Mouse (Mus musculus) CH12.LX (cell line): ENCODE data around the gene Echdc3. TPM values are rescaled to one million over a fixed set of nuclear protein-coding genes. Genes with fewer than 3 reads are reported as not detected.

Experiments used
- DNase-seq: peaks from one replicate; pipeline ENCODE4 v3.0.0-alpha.2; 2013; ENCODE audit errors: extremely low read depth
- H3K27ac ChIP-seq: 2 replicates; pipeline ENCODE4 v1.5.1; 2012; ENCODE audit warnings: low read depth, mild to moderate bottlenecking, control low read depth, moderate library complexity; ENCODE audit not compliant: insufficient read depth
- H3K27me3 ChIP-seq: replicated peaks from 2 replicates; pipeline ENCODE3; 2012; ENCODE audit warnings: inconsistent platforms
- H3K36me3 ChIP-seq, 2 experiments: replicated peaks in 1 of 2; 2 replicates each; pipeline versions ENCODE3 to v1.6.1; 2012; ENCODE audit warnings: inconsistent platforms in 1 of 2, low read length in 1 of 2, mild to moderate bottlenecking in 1 of 2, mixed read lengths in 1 of 2, moderate library complexity in 1 of 2; ENCODE audit not compliant: control insufficient read depth in 1 of 2, insufficient read depth in 1 of 2
- H3K4me1 ChIP-seq, 2 experiments: 2 replicates each; pipeline ENCODE4 v1.6.1; 2012; ENCODE audit warnings: inconsistent platforms in 1 of 2, moderate library complexity in 1 of 2; ENCODE audit not compliant: insufficient read depth in 2 of 2, control insufficient read depth in 1 of 2
- H3K4me2 ChIP-seq: 2 replicates; pipeline ENCODE4 v1.6.1; 2012; ENCODE audit warnings: low read depth, mild to moderate bottlenecking, control low read depth; ENCODE audit not compliant: poor library complexity, insufficient read depth, severe bottlenecking
- H3K4me3 ChIP-seq, 3 experiments: fragments of 150-350 bp in 1 of 3; sonication (generic) in 1 of 3; replicated peaks in 1 of 3; 2 replicates each; pipeline versions ENCODE3 to v1.5.1; 2011 to 2012; ENCODE audit warnings: low read depth in 2 of 3, low read length in 2 of 3, mild to moderate bottlenecking in 2 of 3, moderate library complexity in 2 of 3, control low read depth in 1 of 3, improper control_type of control experiment in 1 of 3, inconsistent platforms in 1 of 3, mixed read lengths in 1 of 3; ENCODE audit not compliant: poor library complexity in 1 of 3
- H3K79me2 ChIP-seq: replicated peaks from 2 replicates; pipeline ENCODE4 v1.6.1; 2012; ENCODE audit warnings: mild to moderate bottlenecking, moderate library complexity; ENCODE audit not compliant: control insufficient read depth, poor library complexity, insufficient read depth, severe bottlenecking; ENCODE audit errors: extremely low read depth
- H3K9ac ChIP-seq: 2 replicates; pipeline ENCODE4 v1.6.1; 2012; ENCODE audit warnings: low read depth, mild to moderate bottlenecking, control low read depth, moderate library complexity; ENCODE audit not compliant: insufficient read depth
- H3K9me3 ChIP-seq: replicated peaks from 2 replicates; pipeline ENCODE3; 2012; ENCODE audit warnings: low read length, inconsistent platforms, mixed read lengths
- CHD1 ChIP-seq: IDR thresholded peaks from 2 replicates; pipeline ENCODE4 v1.6.1; 2012; ENCODE audit warnings: low read depth, low read length, improper control_type of control experiment, inconsistent platforms
- CTCF ChIP-seq, 2 experiments: IDR thresholded peaks in 1 of 2; conservative IDR thresholded peaks in 1 of 2; 2 replicates each; pipeline ENCODE4 v1.5.1; 2011 to 2012; ENCODE audit warnings: low read depth in 2 of 2, low read length in 2 of 2, improper control_type of control experiment in 1 of 2, inconsistent platforms in 1 of 2, mild to moderate bottlenecking in 1 of 2, moderate library complexity in 1 of 2
- ELF1 ChIP-seq: IDR thresholded peaks from 2 replicates; pipeline ENCODE4 v1.6.1; 2014; ENCODE audit warnings: low read depth, mild to moderate bottlenecking, inconsistent platforms, low read length, improper control_type of control experiment
- EP300 ChIP-seq: IDR thresholded peaks from 2 replicates; pipeline ENCODE4 v1.6.1; 2011; ENCODE audit warnings: low read length, improper control_type of control experiment
- ETS1 ChIP-seq: conservative IDR thresholded peaks from 2 replicates; pipeline ENCODE4 v1.6.1; 2012; ENCODE audit warnings: low read depth, mild to moderate bottlenecking, inconsistent platforms, low read length, improper control_type of control experiment, moderate library complexity
- GABPA ChIP-seq: IDR thresholded peaks from 2 replicates; pipeline ENCODE4 v1.6.1; 2012; ENCODE audit warnings: low read depth, low read length, improper control_type of control experiment, inconsistent platforms; ENCODE audit not compliant: insufficient replicate concordance
- HCFC1 ChIP-seq: IDR thresholded peaks from 2 replicates; pipeline ENCODE4 v1.6.1; 2012; ENCODE audit warnings: low read depth, mild to moderate bottlenecking, inconsistent platforms, low read length, improper control_type of control experiment
- IRF4 ChIP-seq: IDR thresholded peaks from 2 replicates; pipeline ENCODE4 v1.6.1; 2014; ENCODE audit warnings: low read depth, mild to moderate bottlenecking, inconsistent platforms, low read length, improper control_type of control experiment
- JUN ChIP-seq: IDR thresholded peaks from 2 replicates; pipeline ENCODE4 v1.6.1; 2011; ENCODE audit warnings: low read depth, mild to moderate bottlenecking, low read length, improper control_type of control experiment, moderate library complexity; ENCODE audit not compliant: insufficient read depth
- JUND ChIP-seq: conservative IDR thresholded peaks from 2 replicates; pipeline ENCODE4 v1.6.1; 2011; ENCODE audit warnings: low read depth, low read length, improper control_type of control experiment
- KAT2A ChIP-seq: IDR thresholded peaks from 2 replicates; pipeline ENCODE4 v1.6.1; 2012; ENCODE audit warnings: low read length, improper control_type of control experiment, inconsistent platforms; ENCODE audit not compliant: insufficient replicate concordance
- MAX ChIP-seq: IDR thresholded peaks from 2 replicates; pipeline ENCODE4 v1.6.1; 2011; ENCODE audit warnings: low read length, improper control_type of control experiment
- MAZ ChIP-seq: IDR thresholded peaks from 2 replicates; pipeline ENCODE4 v1.6.1; 2012; ENCODE audit warnings: low read depth, mild to moderate bottlenecking, inconsistent platforms, low read length, improper control_type of control experiment, moderate library complexity
- MEF2A ChIP-seq: IDR thresholded peaks from 2 replicates; pipeline ENCODE4 v1.6.1; 2014; ENCODE audit warnings: low read depth, mild to moderate bottlenecking, inconsistent platforms, low read length, improper control_type of control experiment, borderline replicate concordance
- MXI1 ChIP-seq: IDR thresholded peaks from 2 replicates; pipeline ENCODE4 v1.6.1; 2011; ENCODE audit warnings: mild to moderate bottlenecking, low read depth, low read length, improper control_type of control experiment
- MYC ChIP-seq: IDR thresholded peaks from 2 replicates; pipeline ENCODE4 v1.6.1; 2011; ENCODE audit warnings: low read depth, mild to moderate bottlenecking, improper control_type of control experiment, low read length
- NELFE ChIP-seq: IDR thresholded peaks from 2 replicates; pipeline ENCODE4 v1.6.1; 2011; ENCODE audit warnings: low read depth, low read length, improper control_type of control experiment
- PAX5 ChIP-seq: IDR thresholded peaks from 2 replicates; pipeline ENCODE4 v1.6.1; 2012; ENCODE audit warnings: low read length, inconsistent platforms, mixed read lengths
- POLR2A ChIP-seq: IDR thresholded peaks from 2 replicates; pipeline ENCODE4 v1.6.1; 2011; ENCODE audit warnings: low read depth, mild to moderate bottlenecking, improper control_type of control experiment, low read length
- POLR2AphosphoS2 ChIP-seq: IDR thresholded peaks from 2 replicates; pipeline ENCODE4 v1.6.1; 2011; ENCODE audit warnings: low read depth, low read length, improper control_type of control experiment
- RCOR1 ChIP-seq: conservative IDR thresholded peaks from 2 replicates; pipeline ENCODE4 v1.6.1; 2012; ENCODE audit warnings: low read depth, mild to moderate bottlenecking, inconsistent platforms, low read length, improper control_type of control experiment
- SMC3 ChIP-seq: IDR thresholded peaks from 2 replicates; pipeline ENCODE4 v1.6.1; 2011; ENCODE audit warnings: low read depth, low read length, improper control_type of control experiment
- TCF12 ChIP-seq: IDR thresholded peaks from 2 replicates; pipeline ENCODE4 v1.6.1; 2014; ENCODE audit warnings: low read depth, mild to moderate bottlenecking, inconsistent platforms, low read length, improper control_type of control experiment
- USF1 ChIP-seq: IDR thresholded peaks from 2 replicates; pipeline ENCODE4 v1.6.1; 2014; ENCODE audit warnings: low read depth, mild to moderate bottlenecking, inconsistent platforms, low read length, improper control_type of control experiment
- USF2 ChIP-seq: conservative IDR thresholded peaks from 2 replicates; pipeline ENCODE4 v1.6.1; 2011; ENCODE audit warnings: low read depth, low read length, improper control_type of control experiment
- ZC3H11A ChIP-seq: IDR thresholded peaks from 2 replicates; pipeline ENCODE4 v1.6.1; 2012; ENCODE audit warnings: low read depth, mild to moderate bottlenecking, inconsistent platforms, low read length, improper control_type of control experiment
- ZMIZ1 ChIP-seq: IDR thresholded peaks from 2 replicates; pipeline ENCODE4 v1.6.1; 2012; ENCODE audit warnings: low read depth, mild to moderate bottlenecking, inconsistent platforms, low read length, improper control_type of control experiment
- dilution Hi-C: fragments of 300-500 bp; cut with MboI; formaldehyde crosslinking; loops from 2 replicates; pipeline ENCODE4 v1.14.3; 2020; ENCODE audit warnings: low sequenced_read_pairs; ENCODE audit not compliant: extremely low pct_unique_long_range_greater_than_20kb, extremely low pct_ligation_motif_present
- in situ Hi-C: fragments of 300-500 bp; cut with MboI; formaldehyde crosslinking; loops from 3 replicates; pipeline ENCODE4 v1.14.3; 2019; ENCODE audit warnings: low sequenced_read_pairs, low pct_ligation_motif_present, low pct_unique_long_range_greater_than_20kb, mixed read lengths
- polyA plus RNA-seq: library from polyadenylated mRNA; unstranded; fragments of >175 nt; gene quantifications from 2 replicates; pipeline ENCODE4 v1.2.1, GENCODE M21; 2012; ENCODE audit warnings: low read depth; ENCODE audit not compliant: insufficient read length
- total RNA-seq, 2 experiments: library from RNA; depleted of rRNA; stranded (reverse); fragments of 300-350 nt in 1 of 2; fragments of >200 nt in 1 of 2; gene quantifications; 2 replicates each; pipeline ENCODE4 v1.2.3; 2012 to 2014

Echdc3 gene
- total and polyA plus RNA-seq, 3 experiments: 9.2 to 17.4 (median 10.6) TPM

DNA sequence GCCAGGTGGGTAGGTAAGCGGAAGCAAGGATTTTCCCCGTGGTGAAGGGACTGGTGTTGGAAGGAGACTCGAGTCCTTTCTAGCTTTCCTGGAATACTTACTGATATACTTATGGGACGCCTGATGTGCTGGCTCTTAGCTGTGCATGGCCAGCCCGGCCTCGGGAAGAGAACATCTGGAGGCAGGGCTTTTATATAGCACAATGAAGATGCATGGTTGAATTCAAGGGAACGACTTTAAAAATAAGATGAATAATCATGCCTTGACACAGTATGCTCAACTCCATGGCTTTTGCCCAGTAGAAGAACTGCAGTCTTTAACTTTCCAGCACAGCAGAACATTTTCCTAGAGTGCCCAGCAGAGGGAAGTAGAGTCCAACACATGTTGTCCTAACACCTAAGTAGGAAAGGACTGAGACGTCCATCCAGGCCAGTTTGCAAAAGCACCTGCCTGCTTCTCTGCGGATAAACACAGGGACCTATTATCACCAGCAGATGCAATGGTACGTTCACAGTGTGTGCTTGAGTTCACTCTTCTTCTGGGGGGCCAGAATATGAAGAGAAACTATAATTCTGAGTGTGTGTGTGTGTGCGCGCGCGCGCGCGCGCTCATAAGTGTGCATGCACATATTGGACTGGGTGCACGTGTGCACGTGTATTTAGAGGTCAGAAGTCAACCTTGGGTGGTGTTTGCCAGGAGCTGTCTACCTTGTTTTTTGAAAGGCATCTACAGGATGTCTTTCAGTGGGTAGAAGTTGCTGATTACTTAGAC is 19.8 kb downstream of the Echdc3 start (continued):
- TF ChIP-seq JUND: no peak
- no peak for TF ChIP-seq MEF2A
- no peak for TF ChIP-seq HCFC1
- TF ChIP-seq KAT2A: no peak
- TF ChIP-seq CHD1: no peak
- no peak for TF ChIP-seq USF1
- no peak for TF ChIP-seq JUN
- no peak for TF ChIP-seq GABPA

DNA sequence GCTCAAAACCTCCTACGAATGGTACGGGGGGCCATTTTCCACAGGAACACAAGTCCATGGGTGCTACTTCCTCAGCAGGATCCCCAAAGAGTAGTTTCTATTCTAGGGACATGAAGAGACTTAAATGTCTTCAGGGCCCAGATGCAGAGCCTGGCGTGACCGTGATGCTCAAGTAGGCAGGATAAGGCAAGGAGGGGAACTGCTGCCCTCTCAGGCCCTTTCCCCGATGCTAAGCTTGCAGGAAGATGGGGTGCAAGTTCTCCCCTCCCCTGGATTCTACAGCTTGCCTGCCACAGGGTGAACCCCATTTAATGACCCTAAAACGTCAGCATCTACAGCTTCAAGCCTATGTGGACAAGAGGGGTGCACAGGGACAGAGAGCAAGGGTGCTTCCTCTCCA is 22.8 kb downstream of the Echdc3 start:
- Histone ChIP-seq H3K4me1 (peaks cover 3 to 37% of the 10 kb centered on the region in 2 experiments; a peak in 3 of 4 replicates), H3K9me3 (no peaks in the 10 kb centered on the region), H3K27ac (no peak overlapping the region), H3K4me3 (no peak overlapping the region), H3K4me2 (no peak overlapping the region), H3K27me3 (no peaks in the 10 kb centered on the region), H3K79me2 (no peaks in the 10 kb centered on the region), H3K9ac (no peak overlapping the region), H3K36me3 (peaks cover 0 to 28% of the 10 kb centered on the region in 2 experiments)
- DNase-seq: no peak
- in situ Hi-C loops: no loop called here
- TF ChIP-seq NELFE (no peak), CTCF (conservative IDR thresholded peaks at IDR 0.05 in 1 of 2, IDR thresholded peaks at IDR 0.05 in 1 of 2; ENCODE audit: low read depth in 2 of 2, low read length in 2 of 2) (no peak), SMC3 (no peak), PAX5 (no peak), MEF2A (no peak), JUND (no peak), EP300 (no peak), USF1 (no peak), ZC3H11A (no peak), MAZ (no peak), JUN (no peak), ELF1 (no peak), POLR2AphosphoS2 (no peak), IRF4 (no peak)
- dilution Hi-C loops: no loop called here

DNA sequence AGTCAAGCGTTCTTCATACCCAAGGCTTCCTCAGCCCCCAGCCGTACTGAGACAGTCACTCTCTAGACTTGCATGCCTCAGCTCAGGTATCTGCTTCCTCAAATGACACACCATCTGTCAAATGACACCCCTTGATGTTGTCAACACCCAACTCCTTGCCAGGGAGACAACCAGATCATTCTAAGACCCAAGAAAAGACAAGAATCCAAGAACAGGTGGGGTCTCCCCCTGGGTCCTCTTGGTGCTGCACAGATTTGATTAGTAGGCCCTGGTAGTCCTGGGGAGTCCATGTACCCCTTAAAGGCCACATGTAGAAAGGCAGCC is 23.2 kb downstream of the Echdc3 start:
- Histone ChIP-seq H3K79me2 (no peaks in the 10 kb centered on the region), H3K27ac (no peak overlapping the region), H3K4me1 (peaks cover 3 to 37% of the 10 kb centered on the region in 2 experiments; a peak in 3 of 4 replicates), H3K9ac (no peak overlapping the region), H3K4me3 (no peak overlapping the region), H3K4me2 (no peak overlapping the region), H3K9me3 (peaks cover 1% of the 10 kb centered on the region), H3K27me3 (no peaks in the 10 kb centered on the region), H3K36me3 (peaks cover 0 to 24% of the 10 kb centered on the region in 2 experiments)
- dilution Hi-C loops: no loop called here
- in situ Hi-C loops: no loop called here
- no peak for DNase-seq
- TF ChIP-seq RCOR1 (no peak), TCF12 (peak; percentile 16; the same call in 1 of the 2 replicates), MXI1 (no peak), MAX (no peak), ZC3H11A (no peak), CHD1 (no peak), JUN (no peak), ETS1 (0 out of 2 replicates have a peak, but pooled peaks have one; percentile 4), SMC3 (no peak), ZMIZ1 (no peak), MYC (no peak), MAZ (no peak), POLR2A (no peak), EP300 (no peak), USF2 (no peak)
